Mouse (Mus musculus): Measurements from ENCODE around the gene Glycam1. TPM values are rescaled to one million over a fixed set of nuclear protein-coding genes. Genes with fewer than 3 reads are reported as not detected.
"Not testable (repeated sequence)": the region's sequence is repeated elsewhere in the genome, so short reads cannot be mapped to it uniquely, and the experiment has no call there.

Glycam1 gene
- not detected in 2 replicates for polyA plus RNA-seq (2014; fragmentation: Nextera tagmentation; extraction: Ambion mirVana)

GRCm38 (mm10) chr15:103564981-103565380 lies at the start of gene Glycam1:
Glycam1 (minus strand) TSS chr15:103565081.
- H3K36me3 ChIP-seq (ENCODE audit: control insufficient read depth, insufficient read depth, low read length), result no peaks in the 10 kb centered on the region

GRCm38 (mm10) chr15:103604481-103604880 lies 39.6 kb upstream of the Glycam1 start:
- no peak for ATAC-seq (ENCODE audit: low read depth)
- WGBS, result 63% methylated on average over 1 of the region's 1 CpGs

More at GRCm38 (mm10) chr15:103564981-103565380, at the start of gene Glycam1:
- Histone ChIP-seq H3K9me3 (ENCODE audit: control insufficient read depth, low read length) (no peaks in the 10 kb centered on the region), H3K4me1 (ENCODE audit: control insufficient read depth, insufficient read depth, low read length) (no peaks in the 10 kb centered on the region), H3K27me3 (replicated peaks; ENCODE audit: control insufficient read depth, insufficient read depth, low read length) (no peaks in the 10 kb centered on the region), H3K4me2 (ENCODE audit: low read depth, low read length) (no peak within 1 kb of the TSS), H3K4me3 (ENCODE audit: low read depth, low read length) (no peak within 1 kb of the TSS), H3K9ac (ENCODE audit: low read depth, low read length) (no peak within 1 kb of the TSS), H3K27ac (replicated peaks; ENCODE audit: low read depth, low read length) (no peak within 1 kb of the TSS)
- no peak for ATAC-seq (ENCODE audit: low read depth)
- DNase-seq (ENCODE audit: low spot score), result no peak

GRCm38 (mm10) chr15:103590779-103591178 lies 25.9 kb upstream of the Glycam1 start:
- Histone ChIP-seq H3K4me2 (ENCODE audit: low read depth, low read length) (no peak overlapping the region), H3K9ac (ENCODE audit: low read depth, low read length) (no peak overlapping the region), H3K27me3 (replicated peaks; ENCODE audit: control insufficient read depth, insufficient read depth, low read length) (no peaks in the 10 kb centered on the region), H3K9me3 (ENCODE audit: control insufficient read depth, low read length) (no peaks in the 10 kb centered on the region), H3K4me1 (ENCODE audit: control insufficient read depth, insufficient read depth, low read length) (no peaks in the 10 kb centered on the region), H3K27ac (replicated peaks; ENCODE audit: low read depth, low read length) (no peak overlapping the region), H3K36me3 (ENCODE audit: control insufficient read depth, insufficient read depth, low read length) (no peaks in the 10 kb centered on the region), H3K4me3 (ENCODE audit: low read depth, low read length) (no peak overlapping the region)
- DNase-seq (ENCODE audit: low spot score) (peak; percentile 16), ATAC-seq (ENCODE audit: low read depth) (no peak)
- WGBS, result 54% methylated on average over 2 of the region's 2 CpGs

More at GRCm38 (mm10) chr15:103604481-103604880, 39.6 kb upstream of the Glycam1 start:
- Histone ChIP-seq H3K4me1 (ENCODE audit: control insufficient read depth, insufficient read depth, low read length) (no peaks in the 10 kb centered on the region), H3K9ac (ENCODE audit: low read depth, low read length) (no peak overlapping the region), H3K27ac (replicated peaks; ENCODE audit: low read depth, low read length) (no peak overlapping the region), H3K27me3 (replicated peaks; ENCODE audit: control insufficient read depth, insufficient read depth, low read length) (no peaks in the 10 kb centered on the region), H3K36me3 (ENCODE audit: control insufficient read depth, insufficient read depth, low read length) (no peaks in the 10 kb centered on the region), H3K9me3 (ENCODE audit: control insufficient read depth, low read length) (no peaks in the 10 kb centered on the region), H3K4me3 (ENCODE audit: low read depth, low read length) (no peak overlapping the region), H3K4me2 (ENCODE audit: low read depth, low read length) (no peak overlapping the region)
- DNase-seq (ENCODE audit: low spot score), result no peak

- not testable (repeated sequence) for H3K36me3 ChIP-seq (ENCODE audit: control insufficient read depth, insufficient read depth, low read length); DNase-seq (ENCODE audit: low spot score); H3K27me3 ChIP-seq (replicated peaks; ENCODE audit: control insufficient read depth, insufficient read depth, low read length); H3K4me2 ChIP-seq (ENCODE audit: low read depth, low read length); H3K27ac ChIP-seq (replicated peaks; ENCODE audit: low read depth, low read length); H3K9ac ChIP-seq (ENCODE audit: low read depth, low read length); H3K4me1 ChIP-seq (ENCODE audit: control insufficient read depth, insufficient read depth, low read length); H3K4me3 ChIP-seq (ENCODE audit: low read depth, low read length); ATAC-seq (ENCODE audit: low read depth); H3K9me3 ChIP-seq (ENCODE audit: control insufficient read depth, low read length)
- WGBS, result 80% methylated on average over 4 of the region's 4 CpGs
These were observed 22.9 kb upstream of the Glycam1 start for GRCm38 (mm10) chr15:103587752-103588151.

- no peaks in the 10 kb centered on the region for H3K36me3 ChIP-seq (ENCODE audit: control insufficient read depth, insufficient read depth, low read length)
- H3K4me1 ChIP-seq (ENCODE audit: control insufficient read depth, insufficient read depth, low read length), result no peaks in the 10 kb centered on the region
- ATAC-seq (ENCODE audit: low read depth) (no peak), DNase-seq (ENCODE audit: low spot score) (no peak)
- H3K4me2 ChIP-seq (ENCODE audit: low read depth, low read length), result no peak overlapping the region
- H3K9ac ChIP-seq (ENCODE audit: low read depth, low read length), result no peak overlapping the region
- H3K9me3 ChIP-seq (ENCODE audit: control insufficient read depth, low read length), result no peaks in the 10 kb centered on the region
- WGBS, result 83% methylated on average over 2 of the region's 2 CpGs
- H3K4me3 ChIP-seq (ENCODE audit: low read depth, low read length), result no peak overlapping the region
- no peak overlapping the region for H3K27ac ChIP-seq (replicated peaks; ENCODE audit: low read depth, low read length)
- no peaks in the 10 kb centered on the region for H3K27me3 ChIP-seq (replicated peaks; ENCODE audit: control insufficient read depth, insufficient read depth, low read length)
These were observed 21.0 kb upstream of the Glycam1 start for GRCm38 (mm10) chr15:103585876-103586275.

GRCm38 (mm10) chr15:103552096-103552690 lies 12.7 kb downstream of the Glycam1 start:
- ATAC-seq (ENCODE audit: low read depth) (no peak), DNase-seq (ENCODE audit: low spot score) (peak; percentile 83)
- no peak overlapping the region for H3K27ac ChIP-seq (replicated peaks; ENCODE audit: low read depth, low read length)
- H3K4me2 ChIP-seq (ENCODE audit: low read depth, low read length), result no peak overlapping the region
- H3K4me3 ChIP-seq (ENCODE audit: low read depth, low read length), result no peak overlapping the region
- H3K27me3 ChIP-seq (replicated peaks; ENCODE audit: control insufficient read depth, insufficient read depth, low read length), result no peaks in the 10 kb centered on the region
- no peak overlapping the region for H3K9ac ChIP-seq (ENCODE audit: low read depth, low read length)
- 49% methylated on average over 3 of the region's 3 CpGs for WGBS
- H3K9me3 ChIP-seq (ENCODE audit: control insufficient read depth, low read length), result no peaks in the 10 kb centered on the region
- H3K36me3 ChIP-seq (ENCODE audit: control insufficient read depth, insufficient read depth, low read length), result no peaks in the 10 kb centered on the region
- H3K4me1 ChIP-seq (ENCODE audit: control insufficient read depth, insufficient read depth, low read length), result no peaks in the 10 kb centered on the region

- ATAC-seq (ENCODE audit: low read depth), result no peak
- 24% methylated on average over 1 of the region's 1 CpGs for whole genome bisulfite sequencing
- no peaks in the 10 kb centered on the region for H3K27me3 ChIP-seq (replicated peaks; ENCODE audit: control insufficient read depth, insufficient read depth, low read length)
- no peaks in the 10 kb centered on the region for H3K9me3 ChIP-seq (ENCODE audit: control insufficient read depth, low read length)
- H3K36me3 ChIP-seq (ENCODE audit: control insufficient read depth, insufficient read depth, low read length), result no peaks in the 10 kb centered on the region
- H3K4me1 ChIP-seq (ENCODE audit: control insufficient read depth, insufficient read depth, low read length), result no peaks in the 10 kb centered on the region
- no peak overlapping the region for H3K4me3 ChIP-seq (ENCODE audit: low read depth, low read length)
- H3K27ac ChIP-seq (replicated peaks; ENCODE audit: low read depth, low read length), result no peak overlapping the region
- DNase-seq (ENCODE audit: low spot score), result no peak
- no peak overlapping the region for H3K9ac ChIP-seq (ENCODE audit: low read depth, low read length)
- no peak overlapping the region for H3K4me2 ChIP-seq (ENCODE audit: low read depth, low read length)
These were observed 13.8 kb downstream of the Glycam1 start for GRCm38 (mm10) chr15:103551053-103551452.

GRCm38 (mm10) chr15:103549475-103549874 lies 15.4 kb downstream of the Glycam1 start:
- H3K4me1 ChIP-seq (ENCODE audit: control insufficient read depth, insufficient read depth, low read length), result no peaks in the 10 kb centered on the region
- H3K36me3 ChIP-seq (ENCODE audit: control insufficient read depth, insufficient read depth, low read length), result no peaks in the 10 kb centered on the region
- no peak overlapping the region for H3K9ac ChIP-seq (ENCODE audit: low read depth, low read length)
- no peak overlapping the region for H3K4me3 ChIP-seq (ENCODE audit: low read depth, low read length)
- no peak for DNase-seq (ENCODE audit: low spot score)
- no peaks in the 10 kb centered on the region for H3K27me3 ChIP-seq (replicated peaks; ENCODE audit: control insufficient read depth, insufficient read depth, low read length)
- no peak overlapping the region for H3K4me2 ChIP-seq (ENCODE audit: low read depth, low read length)
- WGBS, result 81% methylated on average over 1 of the region's 1 CpGs
- H3K9me3 ChIP-seq (ENCODE audit: control insufficient read depth, low read length), result no peaks in the 10 kb centered on the region
- H3K27ac ChIP-seq (replicated peaks; ENCODE audit: low read depth, low read length), result no peak overlapping the region
- no peak for ATAC-seq (ENCODE audit: low read depth)

- DNase-seq (ENCODE audit: low spot score) (no peak), ATAC-seq (ENCODE audit: low read depth) (no peak)
- no peaks in the 10 kb centered on the region for H3K4me1 ChIP-seq (ENCODE audit: control insufficient read depth, insufficient read depth, low read length)
- H3K27me3 ChIP-seq (replicated peaks; ENCODE audit: control insufficient read depth, insufficient read depth, low read length), result no peaks in the 10 kb centered on the region
- no peak overlapping the region for H3K27ac ChIP-seq (replicated peaks; ENCODE audit: low read depth, low read length)
- WGBS, result 78% methylated on average over 3 of the region's 3 CpGs
- no peak overlapping the region for H3K9ac ChIP-seq (ENCODE audit: low read depth, low read length)
- no peaks in the 10 kb centered on the region for H3K9me3 ChIP-seq (ENCODE audit: control insufficient read depth, low read length)
- no peaks in the 10 kb centered on the region for H3K36me3 ChIP-seq (ENCODE audit: control insufficient read depth, insufficient read depth, low read length)
- no peak overlapping the region for H3K4me2 ChIP-seq (ENCODE audit: low read depth, low read length)
- H3K4me3 ChIP-seq (ENCODE audit: low read depth, low read length), result no peak overlapping the region
These were observed 16.9 kb downstream of the Glycam1 start for GRCm38 (mm10) chr15:103547983-103548382.

Measured in embryonic facial prominence, embryonic 14.5 days (tissue).